Mouse (Mus musculus) liver, postnatal 0 days (tissue): ENCODE measurements around the gene Luzp1. TPM values are rescaled to one million over a fixed set of nuclear protein-coding genes. Genes with fewer than 3 reads are reported as not detected.

ENCODE experiments used
- ATAC-seq: fragments of 200-750 bp; cut with Nextera tagmentation; 2 replicates; pipeline ENCODE4 v1.8.0; 2017; ENCODE audit warnings: mild to moderate bottlenecking, moderate library complexity
- DNase-seq: peaks from one replicate; pipeline ENCODE4 v3.0.0-alpha.2; 2016
- H3K27ac ChIP-seq: fragments of 300-500 bp; sonication (generic); 2 replicates; pipeline ENCODE4 v1.5.1; 2014; ENCODE audit warnings: antibody characterized with exemption, moderate library complexity, mild to moderate bottlenecking, low read depth
- H3K27me3 ChIP-seq: fragments of 300-500 bp; sonication (generic); 2 replicates; pipeline ENCODE4 v1.6.1; 2014; ENCODE audit warnings: low read length, control low read depth, mixed read lengths; ENCODE audit not compliant: insufficient read depth
- H3K36me3 ChIP-seq: fragments of 300-500 bp; sonication (generic); replicated peaks from 2 replicates; pipeline ENCODE4 v1.6.1; 2014; ENCODE audit warnings: mild to moderate bottlenecking, control low read depth, low read length, moderate library complexity, mixed read lengths; ENCODE audit not compliant: insufficient read depth
- H3K4me1 ChIP-seq: fragments of 300-500 bp; sonication (generic); 2 replicates; pipeline ENCODE4 v1.6.1; 2014; ENCODE audit warnings: antibody characterized with exemption, mild to moderate bottlenecking, control low read depth; ENCODE audit not compliant: insufficient read depth
- H3K4me2 ChIP-seq: fragments of 300-500 bp; sonication (generic); 2 replicates; pipeline ENCODE4 v1.6.1; 2014; ENCODE audit warnings: low read depth, mild to moderate bottlenecking, low read length, moderate library complexity, mixed read lengths
- H3K4me3 ChIP-seq: fragments of 300-500 bp; sonication (generic); 2 replicates; pipeline ENCODE4 v1.5.1; 2014; ENCODE audit warnings: low read depth, low read length
- H3K9ac ChIP-seq: fragments of 300-500 bp; sonication (generic); replicated peaks from 2 replicates; pipeline ENCODE4 v1.6.1; 2014; ENCODE audit warnings: mild to moderate bottlenecking, moderate library complexity
- H3K9me3 ChIP-seq: fragments of 300-500 bp; sonication (generic); 2 replicates; pipeline ENCODE4 v1.6.1; 2016; ENCODE audit warnings: mild to moderate bottlenecking, control low read depth, low read length, mixed read lengths
- CTCF ChIP-seq: sonication (generic); IDR thresholded peaks from 2 replicates; pipeline ENCODE4 v1.5.1; 2016; ENCODE audit warnings: antibody characterized with exemption, low read depth
- EP300 ChIP-seq: IDR thresholded peaks from 2 replicates; pipeline ENCODE4 v1.6.1; 2016; ENCODE audit warnings: antibody characterized with exemption, low read depth, mild to moderate bottlenecking
- WGBS: fragments of 180-500 bp; shearing (Covaris S2); extraction: QIAGEN DNeasy Blood & Tissue Kit; methylation state at CpG from one replicate; pipeline ENCODE4 v1.1.7; 2014; ENCODE audit not compliant: insufficient replicate concordance; 5-methylcytosine and 5-hydroxymethylcytosine counted together
- polyA plus RNA-seq: library from polyadenylated mRNA; unstranded; fragments of >200 nt; fragmentation: Nextera tagmentation; extraction: Ambion mirVana; gene quantifications from 2 replicates; pipeline ENCODE4 v1.2.1, GENCODE M21; 2015

The Luzp1 gene
- polyA plus RNA-seq, 1 experiment from 2014 or later = 18.1 TPM

DNA sequence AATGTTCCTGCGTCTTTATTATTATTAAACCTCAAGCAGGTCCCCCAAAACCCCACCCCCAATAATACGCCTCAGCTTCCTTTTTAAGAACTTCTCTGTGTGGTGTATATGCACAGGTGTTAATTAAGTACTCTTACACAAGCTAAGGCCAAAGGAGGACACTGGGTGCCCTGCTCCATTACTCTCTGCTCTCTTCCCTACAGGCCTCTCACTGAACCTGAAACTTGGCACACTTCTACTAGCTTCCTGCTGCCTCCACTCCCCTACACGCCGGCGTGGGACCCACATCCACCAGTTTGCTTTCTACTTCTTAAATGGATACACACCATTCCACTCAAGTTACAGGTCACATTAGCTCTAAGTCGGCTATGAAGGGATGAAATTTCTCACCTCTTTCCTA lies 125.7 kb downstream of the Luzp1 start:
- 0 out of 2 replicates have a peak, but pooled peaks cover 2% of the 10 kb centered on the region for H3K36me3 ChIP-seq
- WGBS = 80% methylated on average over 6 of the region's 6 CpGs
- H3K27ac ChIP-seq = no peak overlapping the region
- H3K9me3 ChIP-seq = no peaks in the 10 kb centered on the region
- no peak overlapping the region for H3K4me3 ChIP-seq
- H3K27me3 ChIP-seq = no peaks in the 10 kb centered on the region
- H3K4me1 ChIP-seq = peaks cover 3% of the 10 kb centered on the region
- no peak for ATAC-seq
- no peak overlapping the region for H3K9ac ChIP-seq
- no peak for DNase-seq
- no peak overlapping the region for H3K4me2 ChIP-seq
- TF ChIP-seq EP300 (no peak), CTCF (no peak)

DNA sequence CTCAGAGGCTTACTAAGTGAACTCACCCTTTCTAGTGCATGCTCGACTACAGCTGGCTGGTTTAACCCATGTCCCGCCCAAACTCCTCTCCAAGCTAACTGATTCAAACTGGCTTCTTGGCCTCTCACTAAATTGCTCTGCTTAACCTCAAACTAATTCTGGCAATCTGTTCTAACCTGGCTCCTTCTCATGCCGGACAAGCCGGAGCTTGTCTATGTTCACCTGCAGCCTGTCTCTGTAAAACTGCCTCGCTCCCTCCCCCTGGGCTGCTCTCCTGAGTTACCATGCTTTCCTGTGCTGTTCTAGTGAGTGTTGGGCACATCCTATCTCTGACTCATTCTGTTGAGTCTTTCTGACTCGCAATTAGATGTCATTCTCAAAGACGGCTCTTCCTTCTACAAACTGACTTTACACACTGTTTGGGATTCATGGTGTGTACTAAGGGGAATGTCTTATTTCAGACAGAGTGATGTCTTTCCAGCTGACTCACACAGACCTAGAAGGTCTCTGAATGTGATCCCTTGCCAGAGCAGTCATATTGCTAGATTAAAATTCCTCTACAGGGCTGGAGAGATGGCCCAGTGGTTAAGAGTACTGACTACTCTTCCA lies 128.8 kb downstream of the Luzp1 start:
- Histone ChIP-seq H3K4me3 (no peak overlapping the region), H3K4me1 (peaks cover 16% of the 10 kb centered on the region), H3K9ac (no peak overlapping the region), H3K27ac (no peak overlapping the region), H3K9me3 (no peaks in the 10 kb centered on the region), H3K36me3 (no peaks in the 10 kb centered on the region), H3K4me2 (no peak overlapping the region), H3K27me3 (no peaks in the 10 kb centered on the region)
- ATAC-seq = no peak
- no peak for DNase-seq
- 71% methylated on average over 7 of the region's 7 CpGs for WGBS
- TF ChIP-seq EP300 (no peak), CTCF (no peak)

DNA sequence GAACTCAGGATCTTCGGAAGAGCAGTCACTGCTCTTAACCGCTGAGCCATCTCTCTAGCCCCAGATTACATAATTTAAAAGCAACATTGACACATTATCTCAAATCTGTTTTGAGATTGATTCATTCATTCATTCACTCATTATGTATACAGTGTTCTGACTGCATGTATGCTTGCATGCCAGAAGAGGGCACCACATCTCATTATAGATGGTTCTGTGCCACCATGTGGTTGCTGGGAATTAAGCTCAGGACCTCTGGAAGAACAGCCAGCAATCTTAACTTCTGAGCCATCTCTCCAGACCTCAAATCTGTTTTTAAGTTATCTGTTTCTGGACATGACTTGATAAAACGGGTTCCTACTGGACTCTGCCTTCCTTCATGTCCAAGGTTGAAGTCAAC lies 130.3 kb downstream of the Luzp1 start:
- no peak overlapping the region for H3K4me3 ChIP-seq
- no peak overlapping the region for H3K9ac ChIP-seq
- H3K4me2 ChIP-seq = no peak overlapping the region
- TF ChIP-seq EP300 (no peak), CTCF (peak; percentile 41)
- H3K36me3 ChIP-seq = no peaks in the 10 kb centered on the region
- H3K4me1 ChIP-seq = peaks cover 16% of the 10 kb centered on the region
- no peak for ATAC-seq
- no peaks in the 10 kb centered on the region for H3K27me3 ChIP-seq
- no peak for DNase-seq
- no peak overlapping the region for H3K27ac ChIP-seq
- no peaks in the 10 kb centered on the region for H3K9me3 ChIP-seq
- 98% methylated on average over 3 of the region's 3 CpGs for WGBS

DNA sequence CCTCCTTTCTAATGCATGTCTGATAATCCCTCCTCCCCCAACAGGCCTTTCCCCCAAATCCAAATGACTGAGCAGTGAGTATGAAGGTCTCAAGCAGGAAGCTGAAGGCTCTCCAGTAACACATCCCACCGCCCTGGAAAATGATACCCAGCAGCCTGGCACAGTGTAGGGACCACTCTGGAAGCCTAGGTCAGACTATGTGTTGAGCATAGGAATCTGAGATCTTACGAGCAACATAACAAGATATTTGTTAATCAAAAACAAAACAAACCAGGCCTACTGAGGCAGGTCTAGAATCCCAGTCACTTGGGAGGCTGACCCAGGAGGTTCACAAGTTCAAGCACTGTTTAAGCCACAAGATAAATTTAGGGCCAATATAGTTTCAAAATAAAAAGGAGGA lies 131.0 kb downstream of the Luzp1 start:
- WGBS = 89% methylated on average over 2 of the region's 2 CpGs
- Histone ChIP-seq H3K4me1 (peaks cover 16% of the 10 kb centered on the region), H3K4me3 (peak overlapping the region; percentile 78), H3K27ac (peak overlapping the region; percentile 51; the same call in 1 of the 2 replicates), H3K4me2 (peak overlapping the region; percentile 74), H3K27me3 (no peaks in the 10 kb centered on the region), H3K9ac (peak overlapping the region; percentile 88), H3K36me3 (no peaks in the 10 kb centered on the region), H3K9me3 (no peaks in the 10 kb centered on the region)
- TF ChIP-seq EP300 (no peak), CTCF (no peak)
- ATAC-seq (no peak), DNase-seq (no peak)

- H3K36me3 ChIP-seq = no peaks in the 10 kb centered on the region
- H3K4me2 ChIP-seq = peak overlapping the region; percentile 74
- H3K9me3 ChIP-seq = no peaks in the 10 kb centered on the region
- no peaks in the 10 kb centered on the region for H3K27me3 ChIP-seq
- H3K4me3 ChIP-seq = peak overlapping the region; percentile 78
- peak; percentile 72 for DNase-seq
- peak; percentile 14; the same call in 1 of the 2 replicates for ATAC-seq
- peak overlapping the region; percentile 92 for H3K27ac ChIP-seq
- peak overlapping the region; percentile 88 for H3K9ac ChIP-seq
- peaks cover 16% of the 10 kb centered on the region for H3K4me1 ChIP-seq
- WGBS = 3% methylated on average over 13 of the region's 13 CpGs
- TF ChIP-seq EP300 (no peak), CTCF (no peak)
Measured at GRCm38 (mm10) chr4:136601476-136601875, 131.9 kb downstream of the Luzp1 start.

- DNase-seq = peak; percentile 67
- WGBS = under 1% methylated on average over 35 of the region's 68 CpGs
Measured at GRCm38 (mm10) chr4:136602018-136602554, 132.5 kb downstream of the Luzp1 start.

More at GRCm38 (mm10) chr4:136602018-136602554, 132.5 kb downstream of the Luzp1 start:
- Histone ChIP-seq H3K9me3 (no peaks in the 10 kb centered on the region), H3K27me3 (no peaks in the 10 kb centered on the region), H3K36me3 (no peaks in the 10 kb centered on the region), H3K4me1 (peaks cover 16% of the 10 kb centered on the region), H3K27ac (peak overlapping the region; percentile 92), H3K4me3 (peak overlapping the region; percentile 78), H3K9ac (peak overlapping the region; percentile 88), H3K4me2 (peak overlapping the region; percentile 74)
- no peak for TF ChIP-seq EP300
- TF ChIP-seq CTCF = no peak
- ATAC-seq = peak; percentile 62
